Mouse (Mus musculus) ES-E14 (cell line): ENCODE results near the gene Mllt3. TPM values are rescaled to one million over a fixed set of nuclear protein-coding genes. Genes with fewer than 3 reads are reported as not detected.

ENCODE experiments used
- DNase-seq: peaks from one replicate; pipeline ENCODE4 v3.0.0-alpha.2; 2013; ENCODE audit warnings: low read depth, low spot score
- H3K27ac ChIP-seq: 2 replicates; pipeline ENCODE4 v1.5.1; 2012; ENCODE audit warnings: low read depth, mild to moderate bottlenecking, low read length, moderate library complexity, mixed read lengths; ENCODE audit not compliant: poor library complexity, insufficient read depth, severe bottlenecking
- H3K36me3 ChIP-seq: 2 replicates; pipeline ENCODE4 v1.6.1; 2012; ENCODE audit warnings: mild to moderate bottlenecking, low read length, moderate library complexity, mixed read lengths; ENCODE audit not compliant: control insufficient read depth, poor library complexity, insufficient read depth, severe bottlenecking
- H3K4me1 ChIP-seq, 2 experiments: fragments of 150-350 bp in 1 of 2; sonication (generic) in 1 of 2; 2 replicates each; pipeline ENCODE4 v1.6.1; 2012; ENCODE audit warnings: low read length in 2 of 2, mild to moderate bottlenecking in 1 of 2, mixed read lengths in 1 of 2; ENCODE audit not compliant: control insufficient read depth in 2 of 2, insufficient read depth in 2 of 2, poor library complexity in 1 of 2
- H3K4me3 ChIP-seq, 2 experiments: fragments of 150-350 bp in 1 of 2; sonication (generic) in 1 of 2; 2 replicates each; pipeline ENCODE4 v1.5.1; 2012; ENCODE audit warnings: low read length in 2 of 2, low read depth in 1 of 2, mild to moderate bottlenecking in 1 of 2, mixed read lengths in 1 of 2; ENCODE audit not compliant: insufficient read depth in 1 of 2, poor library complexity in 1 of 2, severe bottlenecking in 1 of 2
- H3K9ac ChIP-seq: 2 replicates; pipeline ENCODE4 v1.6.1; 2012; ENCODE audit warnings: low read depth, mild to moderate bottlenecking, low read length, mixed read lengths; ENCODE audit not compliant: poor library complexity, insufficient read depth, severe bottlenecking
- H3K9me3 ChIP-seq: fragments of 150-350 bp; sonication (generic); 2 replicates; pipeline ENCODE4 v1.6.1; 2012; ENCODE audit warnings: low read depth, mild to moderate bottlenecking, low read length; ENCODE audit not compliant: control insufficient read depth, insufficient read depth
- CHD2 ChIP-seq: IDR thresholded peaks from 2 replicates; pipeline ENCODE4 v1.6.1; 2014; ENCODE audit warnings: mild to moderate bottlenecking, low read depth, low read length, inconsistent platforms
- HCFC1 ChIP-seq: IDR thresholded peaks from 2 replicates; pipeline ENCODE4 v1.6.1; 2012; ENCODE audit warnings: low read length, inconsistent platforms, borderline replicate concordance; ENCODE audit not compliant: insufficient read depth
- MAFK ChIP-seq: IDR thresholded peaks from 2 replicates; pipeline ENCODE4 v1.6.1; 2014; ENCODE audit warnings: mild to moderate bottlenecking, low read depth, low read length, inconsistent platforms; ENCODE audit not compliant: insufficient read depth
- ZC3H11A ChIP-seq: IDR thresholded peaks from 2 replicates; pipeline ENCODE4 v1.6.1; 2012; ENCODE audit warnings: low read depth, mild to moderate bottlenecking, inconsistent platforms, low read length, borderline replicate concordance
- ZNF384 ChIP-seq: IDR thresholded peaks from 2 replicates; pipeline ENCODE4 v1.6.1; 2012; ENCODE audit warnings: low read depth, low read length, inconsistent platforms
- in situ Hi-C, 2 experiments: fragments of 600-800 bp; cut with MboI; formaldehyde crosslinking; loops; one replicate each; pipeline ENCODE4 v1.15.1; 2025; ENCODE audit warnings: low sequenced_read_pairs in 2 of 2, inconsistent platforms in 1 of 2; ENCODE audit not compliant: unreplicated experiment in 2 of 2
- total RNA-seq: library from RNA; depleted of rRNA; stranded (reverse); fragments of 300-350 nt; gene quantifications from 2 replicates; pipeline ENCODE4 v1.2.3, GENCODE M21; 2012

Mllt3 gene
- total RNA-seq, 1 experiment: 11.1 TPM

DNA sequence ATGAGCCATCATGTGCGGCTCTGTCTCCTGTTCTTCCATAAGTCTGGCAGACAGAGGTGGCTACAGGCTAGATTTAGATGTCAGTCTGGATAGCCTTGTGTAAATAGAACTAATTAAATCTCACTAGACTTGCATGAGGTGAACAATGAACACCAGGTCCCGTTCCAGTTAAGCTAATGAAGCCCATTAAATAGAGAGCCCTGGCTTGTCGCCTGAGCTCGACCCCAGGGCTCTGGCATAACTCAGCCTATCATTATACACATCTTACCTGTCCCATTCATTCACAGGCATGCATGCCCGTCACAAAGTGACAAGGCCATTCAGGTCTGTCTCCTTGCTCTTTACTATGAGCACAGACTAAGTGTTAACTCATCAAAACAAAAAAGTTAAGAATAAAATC is 42.2 kb downstream of the Mllt3 start:
- in situ Hi-C loops: no loop called here
- no peaks in the 10 kb centered on the region for H3K36me3 ChIP-seq
- TF ChIP-seq MAFK (no peak), ZNF384 (no peak), ZC3H11A (no peak)
- no peaks in the 10 kb centered on the region for H3K9me3 ChIP-seq
- H3K9ac ChIP-seq: no peak overlapping the region
- no peak overlapping the region for H3K4me3 ChIP-seq
- no peaks in the 10 kb centered on the region for H3K4me1 ChIP-seq
- DNase-seq: no peak
- no peak overlapping the region for H3K27ac ChIP-seq

- no peak overlapping the region for H3K27ac ChIP-seq
- no peaks in the 10 kb centered on the region for H3K36me3 ChIP-seq
- in situ Hi-C loops: no loop called here
- no peaks in the 10 kb centered on the region for H3K9me3 ChIP-seq
- no peak for DNase-seq
- TF ChIP-seq MAFK (no peak), CHD2 (no peak), HCFC1 (no peak), ZNF384 (no peak), ZC3H11A (no peak)
- H3K4me3 ChIP-seq: no peak overlapping the region
- H3K4me1 ChIP-seq: 0 out of 4 replicates have a peak, but pooled peaks cover 0 to 2% of the 10 kb centered on the region in 2 experiments
- no peak overlapping the region for H3K9ac ChIP-seq
These were observed 47.9 kb downstream of the Mllt3 start for GRCm38 (mm10) chr4:87985281-87985680.

DNA sequence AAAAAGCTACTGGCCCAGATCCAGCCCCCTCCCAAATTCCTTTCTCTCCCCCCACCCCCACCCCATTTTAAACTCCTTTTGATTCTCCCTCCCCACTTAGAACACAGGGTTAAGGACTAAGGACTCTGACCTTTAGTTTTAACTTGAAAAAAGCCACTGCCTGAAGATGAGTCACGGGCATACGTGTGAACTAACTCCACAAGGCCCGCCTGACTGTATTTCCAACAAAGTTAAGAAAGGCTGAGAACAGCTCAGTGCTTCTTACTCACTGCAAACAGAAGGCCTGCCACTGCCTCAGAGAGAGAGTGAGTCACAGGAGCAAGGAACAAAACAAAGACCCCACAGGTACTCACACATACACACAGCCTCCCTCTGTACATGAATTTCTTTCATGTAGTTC is 48.6 kb downstream of the Mllt3 start:
- Histone ChIP-seq H3K4me3 (no peak overlapping the region), H3K9ac (no peak overlapping the region), H3K27ac (no peak overlapping the region), H3K4me1 (0 out of 4 replicates have a peak, but pooled peaks cover 0 to 2% of the 10 kb centered on the region in 2 experiments), H3K36me3 (no peaks in the 10 kb centered on the region), H3K9me3 (no peaks in the 10 kb centered on the region)
- in situ Hi-C loops: no loop called here
- TF ChIP-seq ZC3H11A: no peak
- no peak for TF ChIP-seq ZNF384
- TF ChIP-seq HCFC1: no peak
- TF ChIP-seq MAFK: no peak
- TF ChIP-seq CHD2: no peak
- DNase-seq: no peak

- Histone ChIP-seq H3K36me3 (no peaks in the 10 kb centered on the region), H3K27ac (no peak overlapping the region)
- no peak for TF ChIP-seq ZNF384
- TF ChIP-seq MAFK: no peak
- TF ChIP-seq CHD2: no peak
- TF ChIP-seq HCFC1: no peak
- no peak for TF ChIP-seq ZC3H11A
These were observed 49.1 kb downstream of the Mllt3 start for GRCm38 (mm10) chr4:87984091-87984490.

GRCm38 (mm10) chr4:87982578-87982977 is 50.6 kb downstream of the Mllt3 start:
- Histone ChIP-seq H3K9me3 (no peaks in the 10 kb centered on the region), H3K36me3 (no peaks in the 10 kb centered on the region), H3K4me3 (no peak overlapping the region), H3K9ac (no peak overlapping the region), H3K4me1 (0 out of 4 replicates have a peak, but pooled peaks cover 0 to 2% of the 10 kb centered on the region in 2 experiments), H3K27ac (no peak overlapping the region)
- in situ Hi-C loops: no loop called here
- DNase-seq: no peak
- TF ChIP-seq MAFK: no peak

More at GRCm38 (mm10) chr4:87984091-87984490, 49.1 kb downstream of the Mllt3 start:
- no peaks in the 10 kb centered on the region for H3K9me3 ChIP-seq
- DNase-seq: no peak
- H3K9ac ChIP-seq: no peak overlapping the region
- 0 out of 4 replicates have a peak, but pooled peaks cover 0 to 2% of the 10 kb centered on the region in 2 experiments for H3K4me1 ChIP-seq
- in situ Hi-C loops: no loop called here
- no peak overlapping the region for H3K4me3 ChIP-seq
